Mouse (Mus musculus): ENCODE data around the gene Nutf2-ps1.

Nutf2-ps1 gene

DNA sequence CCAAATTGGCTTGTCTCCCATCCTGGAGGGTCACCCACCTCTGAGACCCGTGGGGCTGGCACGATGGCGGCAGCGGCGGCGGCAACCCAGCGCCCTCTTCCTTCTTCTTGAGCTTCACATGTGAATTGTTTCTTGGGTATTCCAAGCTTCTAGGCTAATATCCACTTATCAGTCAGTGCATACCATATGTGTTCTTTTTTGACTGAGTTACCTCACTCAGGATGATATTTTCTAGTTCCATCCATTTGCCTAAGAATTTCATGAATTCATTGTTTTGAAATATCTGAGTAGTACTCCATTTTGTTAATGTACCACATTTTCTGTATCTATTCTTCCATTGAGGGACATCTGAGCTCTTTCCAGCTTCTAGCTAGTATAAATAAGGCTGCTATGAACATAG is at the start of gene Nutf2-ps1:
Gene Nutf2-ps1 (minus strand): TSS at position 101 of the 400 bp plus-strand sequence.
- 95% methylated on average over 7 of the region's 7 CpGs for WGBS

DNA sequence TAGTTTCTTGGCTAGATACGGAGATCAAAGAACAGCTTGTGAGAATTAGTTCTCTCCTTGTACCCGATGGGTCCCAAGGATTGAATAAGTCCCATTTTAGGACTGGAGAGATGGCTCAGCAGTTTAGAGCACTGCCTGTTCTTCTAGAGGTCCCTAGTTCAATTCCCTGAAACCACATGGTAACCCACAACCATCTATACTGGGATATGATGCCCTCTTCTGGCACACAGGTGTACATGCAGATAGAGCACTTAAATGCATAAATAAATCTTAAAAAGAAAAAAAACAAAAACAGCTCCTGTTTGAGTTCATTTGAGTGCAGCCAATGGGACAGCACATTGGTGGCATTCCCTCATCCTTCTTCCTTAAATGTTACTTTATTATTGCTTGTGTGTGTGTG is 49.2 kb upstream of the Nutf2-ps1 start:
- 55% methylated on average over 2 of the region's 2 CpGs for WGBS

DNA sequence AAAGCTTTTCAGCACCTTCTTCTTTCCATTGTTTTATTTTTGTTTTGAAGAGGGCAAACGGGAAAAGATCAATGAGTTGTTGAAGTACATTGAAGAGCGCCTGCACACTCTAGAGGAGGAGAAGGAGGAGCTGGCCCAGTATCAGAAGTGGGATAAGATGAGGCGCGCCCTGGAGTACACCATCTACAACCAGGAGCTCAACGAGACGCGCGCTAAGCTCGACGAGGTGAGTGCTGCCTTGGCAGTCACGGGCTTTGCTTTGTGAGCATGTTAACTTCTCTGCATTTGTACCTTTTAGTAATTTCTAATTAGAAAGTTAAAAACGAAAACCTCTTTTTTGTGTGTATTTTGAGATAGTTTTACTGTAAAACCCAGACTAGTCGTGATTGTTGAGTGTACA is 32.8 kb upstream of the Nutf2-ps1 start:
- WGBS = 91% methylated on average over 13 of the region's 13 CpGs

DNA sequence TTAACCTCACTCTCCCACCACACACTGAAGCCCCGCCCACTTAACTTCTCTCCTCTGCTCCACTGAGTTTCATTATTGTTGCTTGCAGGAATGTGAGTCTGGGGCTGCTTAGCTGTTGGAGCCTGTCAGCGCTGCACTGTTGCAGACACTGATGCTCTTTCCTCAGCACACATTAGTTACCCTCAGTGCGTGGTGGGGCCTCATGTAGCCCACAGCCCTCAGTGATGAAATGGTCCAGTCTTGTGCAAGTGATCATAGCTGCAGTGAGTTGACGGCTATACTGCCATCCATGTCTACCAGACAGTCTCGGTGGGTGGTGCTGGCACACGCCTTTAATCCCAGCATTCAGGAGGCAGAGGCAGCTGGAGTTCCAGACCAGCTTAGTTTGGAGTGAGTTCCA is 20.1 kb upstream of the Nutf2-ps1 start:
- WGBS = 41% methylated on average over 6 of the region's 6 CpGs

DNA sequence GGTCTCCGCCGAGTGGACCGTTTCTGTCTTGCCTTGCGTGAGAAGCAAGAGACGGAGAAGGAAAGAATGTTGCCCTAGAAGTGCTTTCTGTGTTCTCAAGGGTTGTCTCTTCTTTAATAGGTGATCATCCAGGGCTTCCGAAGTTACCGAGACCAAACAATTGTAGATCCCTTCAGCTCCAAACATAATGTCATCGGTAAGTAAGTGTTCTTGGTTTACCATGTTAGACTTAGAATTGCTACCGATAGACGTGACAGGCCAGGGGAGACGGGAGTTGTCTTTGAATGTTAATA is 12.4 kb upstream of the Nutf2-ps1 start:
- WGBS = 6% methylated on average over 11 of the region's 11 CpGs

DNA sequence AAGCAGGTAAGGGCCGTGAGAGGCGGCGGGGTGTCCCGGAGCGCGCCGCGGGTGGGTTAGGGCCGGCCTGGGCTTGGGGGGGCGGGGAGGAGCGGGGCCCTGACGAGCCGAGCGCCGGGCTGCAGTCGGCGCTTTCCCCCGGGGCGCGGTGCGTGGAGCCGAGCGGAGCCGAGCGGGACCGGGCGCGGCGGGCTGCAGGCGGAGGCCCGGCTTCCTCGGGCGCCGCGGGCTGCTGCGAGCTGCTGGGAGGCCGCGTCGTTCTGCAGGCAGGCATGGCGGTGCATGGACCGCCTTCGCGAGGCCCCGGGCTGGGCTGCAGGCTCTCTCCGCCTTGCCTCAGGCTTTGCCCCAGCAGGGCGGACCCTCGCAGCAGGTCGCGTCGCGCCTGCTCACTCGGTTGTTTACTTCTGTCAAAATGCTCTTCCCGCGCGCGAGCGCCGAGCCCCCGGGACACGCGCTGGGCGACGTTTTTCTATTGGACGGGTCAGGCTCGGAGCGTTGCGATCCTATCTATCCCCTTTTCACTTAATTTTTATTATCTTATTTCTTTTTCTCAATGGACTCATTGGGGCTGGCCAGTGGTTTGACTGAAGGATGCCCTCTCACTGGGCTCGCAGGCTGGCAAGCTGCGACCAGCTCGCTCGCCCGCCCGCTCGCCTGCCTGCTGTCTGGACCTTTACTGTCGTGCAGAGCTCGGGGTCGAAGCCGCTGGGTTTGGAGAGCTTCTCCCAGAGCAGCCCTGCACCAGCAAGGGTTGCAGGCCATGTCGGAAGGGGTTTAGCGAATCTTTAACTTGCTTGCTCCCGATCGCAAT is 11.9 kb upstream of the Nutf2-ps1 start:
- under 1% methylated on average over 80 of the region's 82 CpGs for whole genome bisulfite sequencing

DNA sequence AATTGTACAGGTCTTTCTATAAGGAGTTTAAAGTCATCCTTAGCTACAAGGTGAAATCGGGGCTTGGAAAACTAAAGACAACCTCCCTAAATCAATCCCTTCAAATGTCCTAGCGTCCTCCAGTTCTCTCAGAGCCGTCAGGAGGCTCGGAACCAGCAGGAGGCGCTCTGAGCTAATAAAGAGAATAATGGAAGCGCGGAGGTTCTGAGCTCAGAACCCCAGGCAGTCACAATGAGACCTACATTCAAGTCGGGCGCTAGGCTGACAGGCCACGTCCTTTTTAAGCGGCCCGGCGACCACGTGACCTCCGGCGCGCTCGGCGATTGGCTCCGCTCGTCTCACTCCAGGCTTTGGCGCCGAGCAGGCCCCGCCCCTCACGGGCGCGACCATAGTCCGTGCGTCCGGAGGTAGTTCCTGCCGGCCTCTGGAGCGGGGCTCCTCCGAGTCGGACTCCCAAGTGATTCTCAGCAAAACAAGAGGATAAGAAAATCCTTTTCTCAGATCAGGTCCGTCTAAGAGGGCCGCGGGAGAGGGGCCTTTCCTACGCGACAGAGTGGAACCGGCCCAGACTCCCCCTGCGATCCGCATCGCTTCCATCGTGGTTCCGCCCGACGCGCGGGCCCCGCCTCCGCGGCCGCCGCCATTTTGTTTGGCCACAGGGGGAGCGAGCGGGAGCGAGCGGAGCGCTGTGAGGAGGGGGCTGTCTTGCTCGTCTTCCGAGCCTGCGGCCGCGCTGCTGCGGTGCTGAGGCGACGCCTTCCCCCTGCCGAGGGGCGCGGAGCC is 11.1 kb upstream of the Nutf2-ps1 start, which contains the start of gene Smc3:
Gene Smc3 (plus strand): TSS at position 642 of the 783 bp plus-strand sequence.
- 1% methylated on average over 70 of the region's 70 CpGs for WGBS

DNA sequence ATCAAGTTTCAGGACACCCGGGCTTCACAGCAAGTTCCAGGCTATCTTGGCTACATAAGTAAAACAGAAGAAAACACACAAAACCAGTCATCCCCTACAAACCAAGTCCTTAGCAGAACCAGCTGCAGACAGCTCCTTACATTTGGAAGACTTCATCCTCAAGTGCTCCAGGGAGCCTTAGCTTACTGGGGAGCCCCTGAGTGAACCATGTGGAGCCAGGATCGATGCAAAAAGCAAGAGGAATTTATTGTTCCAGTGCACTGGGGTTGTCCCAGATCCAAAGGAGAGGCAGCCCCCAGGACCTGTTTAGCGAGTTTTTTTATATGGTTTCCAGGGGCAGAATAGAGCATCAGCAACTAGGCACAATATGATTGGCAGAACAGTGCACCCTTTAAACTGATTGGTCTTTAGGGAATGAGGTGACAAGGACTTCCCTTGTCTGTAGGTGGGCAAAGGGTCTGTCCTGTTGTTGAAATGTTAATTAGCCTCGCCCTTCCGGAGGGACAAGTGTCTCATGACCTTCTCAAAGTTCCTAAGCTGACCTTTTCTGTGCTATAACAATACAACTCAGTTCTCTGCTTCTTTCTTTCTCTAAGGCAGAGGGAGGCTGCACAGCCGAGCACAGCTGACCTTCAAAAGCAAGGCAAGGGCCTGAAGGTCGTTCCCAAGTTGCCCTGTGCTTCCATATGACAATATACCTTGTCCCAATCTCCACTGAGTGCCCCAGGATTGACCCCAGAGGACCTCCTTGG is 8.0 kb upstream of the Nutf2-ps1 start:
- 74% methylated on average over 7 of the region's 7 CpGs for whole genome bisulfite sequencing

DNA sequence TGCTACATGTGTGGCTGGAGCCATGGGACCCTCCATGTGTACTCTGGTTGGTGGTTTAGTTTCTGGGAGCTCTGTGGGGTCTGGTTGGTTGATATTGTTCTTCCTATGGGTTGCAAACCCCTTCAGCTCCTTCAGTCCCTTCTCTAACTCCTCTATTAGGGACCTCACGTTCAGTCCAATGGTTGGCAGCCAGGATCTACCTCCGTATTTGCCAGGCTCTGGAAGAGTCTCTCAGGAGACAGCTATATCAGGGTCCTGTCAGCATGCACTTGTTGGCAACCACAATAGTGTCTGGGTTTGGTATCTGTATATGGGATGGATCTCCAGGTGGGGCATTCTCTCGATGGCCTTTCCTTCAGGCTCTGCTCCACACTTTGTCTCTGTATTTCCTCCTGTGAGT is 1.2 kb downstream of the Nutf2-ps1 start:
- 91% methylated on average over 3 of the region's 3 CpGs for WGBS

DNA sequence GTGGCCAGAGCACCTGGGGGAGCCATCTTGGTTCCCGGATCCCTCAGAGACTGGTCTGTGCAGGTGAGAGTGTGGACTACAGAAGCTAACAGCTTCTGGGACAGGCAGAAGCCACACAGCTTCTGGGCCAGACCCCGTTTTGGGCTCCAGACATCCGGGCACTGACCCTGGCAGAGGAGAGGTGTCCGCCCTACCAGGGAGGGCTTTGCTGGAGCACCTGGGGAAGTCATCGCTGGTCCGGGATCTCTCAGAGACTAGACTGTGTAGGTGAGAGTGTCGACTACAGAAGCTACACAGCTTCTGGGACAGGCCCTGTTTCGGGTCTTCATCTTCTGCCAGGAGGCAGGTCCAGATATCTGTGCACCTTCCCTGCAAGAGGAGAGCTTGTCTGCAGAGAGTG is 8.6 kb downstream of the Nutf2-ps1 start:
- 88% methylated on average over 8 of the region's 8 CpGs for WGBS

DNA sequence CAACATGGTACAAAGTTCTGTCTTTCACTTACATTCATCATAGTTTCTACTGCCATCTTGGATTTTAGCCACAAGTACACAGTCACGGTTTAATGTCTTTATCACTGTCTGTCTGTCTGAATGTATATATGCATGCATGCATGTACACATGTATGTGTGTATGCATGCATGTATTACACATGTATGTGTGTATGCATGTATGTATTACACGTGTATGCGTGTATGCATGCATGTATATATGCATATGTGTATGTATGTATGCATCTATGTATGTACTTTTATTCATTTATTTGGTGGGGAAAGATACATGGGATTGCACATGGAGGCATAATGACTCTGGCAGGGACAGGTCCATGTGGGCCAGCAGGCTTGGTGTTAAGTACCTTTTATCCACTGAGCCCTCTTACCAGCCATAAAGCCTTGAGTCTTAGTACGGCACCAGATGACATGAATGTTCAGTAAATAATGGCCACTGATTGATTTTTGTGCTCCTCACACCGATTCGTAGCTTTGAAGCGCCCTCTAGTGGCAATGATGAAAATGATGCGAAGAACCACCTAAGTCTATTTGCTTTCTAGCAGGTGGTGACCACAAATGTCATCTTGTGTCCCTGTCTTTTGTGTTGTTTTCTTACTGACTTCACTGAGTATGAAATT is 10.1 kb downstream of the Nutf2-ps1 start:
- WGBS = 11% methylated on average over 8 of the region's 8 CpGs

DNA sequence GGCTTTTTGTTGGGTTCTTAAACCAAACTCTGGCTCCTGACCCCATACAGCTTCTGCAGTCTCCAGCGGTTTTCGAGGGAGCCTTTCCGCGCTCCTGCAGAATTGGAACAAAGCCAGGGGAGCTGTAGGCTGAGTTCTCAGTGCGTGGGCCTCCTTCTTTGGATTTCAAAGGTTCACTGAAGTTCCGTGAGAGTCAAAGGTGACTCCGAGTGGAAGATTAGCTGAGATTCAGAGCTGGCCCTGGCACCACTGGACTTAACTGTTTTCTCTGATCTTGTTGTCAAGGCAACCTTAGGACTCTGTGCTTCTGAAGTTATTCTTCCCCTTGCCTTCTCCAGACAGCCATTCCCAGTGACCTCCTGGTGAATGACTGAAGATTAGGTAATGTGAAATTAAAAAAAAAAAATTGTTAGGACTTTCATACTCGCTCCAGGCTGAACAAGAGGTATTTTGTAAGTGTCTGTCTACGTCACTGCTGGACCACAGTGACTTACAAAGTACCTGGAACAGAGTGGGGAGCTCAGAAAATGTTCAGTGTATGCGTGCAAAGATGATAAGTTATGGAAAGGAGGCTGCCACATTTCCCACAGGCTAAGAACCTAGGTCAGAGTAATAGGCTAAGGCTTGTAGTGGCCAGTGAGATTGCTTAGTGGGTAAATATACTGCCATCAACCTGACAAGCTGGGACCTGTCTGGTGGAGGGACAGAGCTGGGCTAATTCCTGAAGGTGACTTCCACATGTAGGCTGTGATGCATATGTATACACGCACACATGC is 11.7 kb downstream of the Nutf2-ps1 start:
- WGBS = 51% methylated on average over 11 of the region's 11 CpGs

DNA sequence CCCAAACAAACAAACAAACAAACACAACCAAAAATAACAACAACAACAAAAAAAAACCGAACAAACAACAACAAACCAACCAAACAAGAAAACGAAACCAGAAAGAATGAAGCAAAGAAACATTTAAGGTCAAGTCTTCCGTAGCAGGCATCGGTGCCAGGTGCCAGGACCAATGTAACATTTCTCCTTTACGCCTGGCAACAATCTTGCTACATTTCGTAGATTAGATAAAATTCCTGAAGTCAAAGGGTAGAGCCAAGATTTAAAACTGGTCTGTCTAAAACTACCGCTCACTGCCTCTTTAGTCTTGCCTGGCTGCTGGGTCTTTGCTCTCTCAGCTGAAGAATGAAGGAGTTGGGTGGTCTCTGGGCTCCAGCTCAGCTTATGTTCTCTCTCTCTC is 12.8 kb downstream of the Nutf2-ps1 start:
- 87% methylated on average over 7 of the region's 7 CpGs for WGBS

DNA sequence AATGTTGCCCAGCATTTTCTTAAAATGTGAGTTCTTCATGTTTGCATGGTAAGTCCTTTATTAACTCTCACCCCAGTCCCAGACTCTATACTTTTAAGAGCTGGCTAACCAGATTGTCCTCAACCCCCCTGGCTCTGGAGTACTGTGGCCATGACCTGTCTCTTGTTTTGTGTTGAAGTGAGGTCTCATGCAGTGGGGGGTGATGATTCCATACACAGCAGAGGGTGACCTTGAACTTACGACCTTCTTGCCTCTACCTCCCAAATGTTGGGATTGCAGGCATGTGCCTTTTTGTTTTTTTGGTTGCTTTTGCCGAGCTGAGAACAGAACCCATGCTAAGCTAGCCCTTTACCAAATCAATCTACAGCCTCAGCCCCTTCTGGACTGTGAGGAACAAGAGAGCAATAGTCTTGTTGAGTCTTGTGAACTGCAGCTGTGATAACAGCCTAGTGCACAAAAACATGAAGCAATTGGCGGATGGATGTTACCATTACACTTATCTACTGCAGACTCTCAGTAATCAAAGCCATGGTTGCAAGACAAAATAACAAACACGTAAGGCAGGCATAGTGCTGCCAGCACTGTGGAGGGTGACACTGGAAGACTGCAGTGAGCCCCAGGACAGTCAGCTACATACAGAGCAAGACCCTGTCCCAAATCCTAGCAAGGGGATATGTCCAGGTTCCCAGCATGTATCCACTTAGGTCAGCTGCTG is 13.4 kb downstream of the Nutf2-ps1 start:
- 87% methylated on average over 4 of the region's 4 CpGs for WGBS

DNA sequence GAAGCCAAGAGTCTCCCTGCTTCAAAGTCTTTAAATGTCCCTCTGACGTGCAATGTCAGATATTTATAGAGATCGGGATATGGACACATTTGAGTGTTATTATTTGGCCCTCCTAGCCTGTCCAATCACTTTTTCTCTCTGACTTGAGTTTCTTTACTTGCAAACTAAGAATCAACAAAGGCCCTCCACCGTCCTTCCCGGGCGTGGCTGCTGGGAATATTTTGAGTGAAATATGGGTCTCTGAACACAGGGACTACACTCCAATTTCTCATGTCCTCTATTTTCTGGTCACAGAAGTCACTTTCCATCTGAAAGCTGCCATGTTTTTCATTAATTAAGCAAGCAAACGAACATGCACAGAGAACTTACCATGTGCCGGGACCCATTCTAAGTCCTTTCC is 14.3 kb downstream of the Nutf2-ps1 start:
- WGBS = 88% methylated on average over 7 of the region's 7 CpGs

DNA sequence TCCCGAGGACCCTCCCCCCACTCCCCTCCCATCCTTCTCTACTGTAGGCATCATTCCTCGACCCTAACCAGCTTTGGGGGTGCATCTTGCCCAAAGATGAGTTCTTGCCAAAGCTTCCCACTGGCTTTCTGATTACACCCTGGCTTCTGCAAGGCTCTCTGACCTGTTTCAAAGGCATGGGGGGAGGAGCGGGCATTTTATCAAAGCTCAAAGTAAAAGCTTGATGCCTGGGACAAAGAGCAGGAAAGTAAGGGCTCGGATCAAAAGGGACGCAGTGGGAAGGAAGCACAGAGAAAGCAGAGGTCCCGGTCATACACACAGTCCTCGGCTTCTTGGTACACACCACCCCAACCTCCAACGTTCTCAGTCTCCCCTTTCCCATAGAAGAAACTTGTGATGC is 14.7 kb downstream of the Nutf2-ps1 start:
- WGBS = 62% methylated on average over 8 of the region's 8 CpGs

DNA sequence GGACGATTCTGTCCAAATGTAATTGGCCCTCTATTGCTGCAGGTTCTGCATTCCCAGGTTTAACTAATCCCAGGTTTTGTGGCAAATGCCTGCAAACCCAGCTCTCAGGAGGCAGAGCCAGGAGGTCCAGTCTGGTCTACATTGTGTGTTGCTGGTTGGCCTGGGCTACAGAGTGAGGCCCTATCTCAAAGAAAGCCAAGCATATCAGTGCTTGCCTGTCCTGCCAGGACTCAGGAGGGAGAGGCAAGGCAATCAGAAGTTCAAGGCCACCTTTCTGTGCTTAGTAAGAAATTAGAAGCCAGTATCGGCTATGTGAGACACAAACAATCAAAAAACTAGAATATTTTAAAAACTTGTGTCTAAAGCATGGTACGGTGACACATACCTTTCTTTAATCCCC is 15.7 kb downstream of the Nutf2-ps1 start:
- 84% methylated on average over 3 of the region's 3 CpGs for WGBS

DNA sequence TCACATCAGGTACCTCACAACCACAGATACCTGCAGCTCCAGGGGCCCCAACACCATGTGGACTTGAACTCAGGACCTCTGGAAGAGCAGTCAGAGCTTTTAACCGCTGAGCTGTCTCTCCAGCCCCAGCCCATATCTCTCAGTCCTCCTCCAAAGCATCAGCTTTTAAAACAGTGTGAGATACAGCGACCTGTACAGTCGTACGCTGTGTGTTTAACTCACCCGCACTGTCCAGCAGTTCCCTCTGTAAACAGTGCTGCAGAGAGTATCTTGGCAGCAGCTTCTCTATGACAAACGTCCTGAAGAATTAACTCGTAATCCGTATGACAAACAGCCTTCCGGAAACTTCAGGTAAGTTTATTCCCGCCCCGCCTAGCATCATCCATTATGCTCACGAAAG is 16.3 kb downstream of the Nutf2-ps1 start:
- WGBS = 85% methylated on average over 12 of the region's 12 CpGs

DNA sequence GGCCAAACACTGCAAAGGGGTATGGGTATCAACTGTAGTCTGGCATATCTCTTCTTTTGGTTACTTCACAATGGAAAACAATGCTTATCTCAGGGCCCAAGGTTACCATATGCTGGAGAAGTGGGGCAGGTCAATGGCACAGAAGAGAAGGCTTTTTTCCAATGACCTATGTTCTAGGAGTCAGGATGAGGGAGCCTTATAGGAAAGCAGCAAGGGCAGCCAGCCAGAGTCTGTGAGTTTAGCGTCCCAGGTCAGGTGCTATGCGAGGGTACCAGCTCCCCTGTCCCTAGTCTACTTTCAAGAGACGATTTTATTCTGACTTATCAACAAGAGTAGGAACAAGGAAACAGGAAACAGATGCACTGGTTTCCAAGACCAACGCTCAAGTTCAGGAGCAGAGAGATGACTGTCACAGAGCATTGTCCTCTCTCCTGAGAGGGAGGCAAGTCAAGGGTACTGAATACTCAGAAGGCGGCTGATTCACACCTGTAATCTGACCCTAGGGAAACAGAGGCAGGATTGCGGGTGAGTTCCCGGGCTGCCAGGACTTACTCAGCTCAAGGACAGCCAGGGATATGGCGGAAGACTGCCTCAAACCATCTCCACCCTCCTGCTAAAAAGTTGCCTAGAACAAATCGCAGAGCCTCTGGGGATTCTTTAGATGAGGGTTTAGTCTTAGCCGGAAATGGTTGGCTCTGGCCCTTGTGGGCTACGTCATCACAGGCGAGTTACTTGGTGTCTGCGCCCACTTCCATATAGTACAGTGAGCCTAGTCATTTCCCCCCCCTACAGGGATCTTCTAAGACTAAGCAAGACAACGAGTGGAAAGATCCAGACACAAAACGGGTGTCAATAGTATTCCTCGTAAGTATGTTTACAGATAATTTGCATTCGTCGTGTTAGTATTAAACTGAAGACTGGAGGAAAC is 17.1 kb downstream of the Nutf2-ps1 start:
- WGBS = 81% methylated on average over 18 of the region's 18 CpGs

Data from cerebral cortex, adult 2 months (tissue).